Mouse (Mus musculus) olfactory bulb, adult 2 months (tissue): ENCODE measurements at regions not wholly inside any gene's neighbourhood (a gene's known extent, or its start where the extent isn't known, plus 50 kb on each side); places are given as distances from the start of the nearest gene placed in this dataset.

Source experiments
- CTCF ChIP-seq: fragments of 200-500 bp; IDR thresholded peaks from 2 replicates; pipeline ENCODE4 v1.5.1; 2012; ENCODE audit warnings: low read depth, mild to moderate bottlenecking, low read length, moderate library complexity; ENCODE audit not compliant: insufficient read depth
- POLR2A ChIP-seq: fragments of 200-500 bp; IDR thresholded peaks from 2 replicates; pipeline ENCODE4 v1.6.1; 2012; ENCODE audit warnings: mild to moderate bottlenecking, low read depth, low read length, moderate library complexity; ENCODE audit not compliant: insufficient read depth

DNA sequence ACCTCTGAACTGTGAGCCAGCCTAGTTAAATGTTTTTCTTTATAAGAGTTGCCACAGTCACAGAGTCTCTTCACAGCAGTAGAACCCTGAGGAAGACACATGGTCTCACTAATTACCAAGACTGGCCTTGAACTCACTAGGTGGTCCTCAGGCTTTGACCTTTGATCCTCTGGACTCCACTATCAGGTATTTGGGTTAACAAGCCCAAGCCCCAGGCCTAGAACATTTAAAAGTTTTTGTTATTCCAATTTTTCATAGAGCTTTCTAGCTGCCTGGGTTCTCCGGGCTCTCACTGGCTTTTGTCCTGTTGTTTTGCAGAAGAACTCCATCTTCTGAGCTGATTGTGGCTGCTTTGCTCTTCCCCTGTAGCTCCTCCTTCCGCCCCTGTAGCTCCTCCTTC is 65.3 kb upstream of the Gsc start:
- TF ChIP-seq CTCF (no peak), POLR2A (no peak)
